ENCODE assay signal across 15 mouse cellular contexts in the genomic region with DNA sequence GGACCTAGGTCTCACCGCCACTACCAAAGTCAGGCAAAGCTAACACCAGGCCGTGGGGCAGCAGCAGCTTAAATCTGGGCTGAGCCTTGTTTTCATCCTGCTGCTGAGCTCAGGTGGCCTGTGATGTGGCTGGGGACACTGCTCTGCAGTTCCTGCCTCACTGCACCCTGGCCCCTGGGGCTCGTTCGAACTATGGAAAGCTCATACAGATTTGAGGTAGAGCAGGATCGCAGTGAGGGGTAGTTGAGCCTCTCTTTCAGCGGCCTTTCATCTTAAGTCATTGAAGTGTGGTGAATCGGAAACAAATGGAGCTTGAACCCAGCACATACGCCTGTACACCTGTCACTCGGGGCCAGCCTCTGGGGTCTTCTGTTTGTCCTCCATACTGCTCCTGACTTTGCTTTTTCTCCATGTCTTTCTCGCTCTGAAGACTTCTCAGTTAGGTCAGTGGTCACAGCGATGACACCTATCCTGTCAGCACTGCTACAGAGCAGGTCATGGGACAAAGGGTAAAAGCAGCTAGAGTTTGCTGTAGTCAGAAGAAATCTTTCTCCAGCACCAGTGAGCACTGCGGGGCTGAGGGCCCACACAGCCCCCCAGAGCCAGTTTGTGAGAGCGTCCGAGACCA. TPM values are rescaled to one million over a fixed set of nuclear protein-coding genes. Genes with fewer than 3 reads are reported as not detected.
DNase-seq lines count a peak whose midpoint lies in the region; ATAC-seq and TF ChIP-seq lines count a peak whose summit lies in the region.
"Had no signal": no experiment of that assay in that cellular context is flagged by ENCODE, and none has a peak within 500 bp of the region (broad histone marks: within the 10 kb centered on the region; RNA-seq: fewer than 3 reads in every experiment).

No protein-coding gene starts in this region.

- DNase-seq in hindbrain, postnatal 0 days (ENCODE audit: low spot score), result no peak
- no peak for DNase-seq in liver
- no peak for DNase-seq in stomach, postnatal 0 days (ENCODE audit: low spot score)
- DNase-seq in embryonic facial prominence, embryonic 10.5 days (ENCODE audit: low spot score), result no peak
- DNase-seq: adrenal gland, postnatal 14 days; cerebellum, adult 9-11 months; heart, adult 11 months; right cerebral cortex, postnatal 4 days had no signal

- no peak overlapping the region for H3K4me2 ChIP-seq in hindbrain, embryonic 12.5 days (replicated peaks)
- H3K4me2 ChIP-seq in hindbrain, postnatal 0 days (ENCODE audit: low read depth, low read length), result no peak overlapping the region
- H3K4me2 ChIP-seq in liver, embryonic 16.5 days (ENCODE audit: low read depth, low read length), result no peak overlapping the region
- H3K4me2 ChIP-seq in stomach, embryonic 16.5 days (ENCODE audit: low read depth, low read length), result no peak overlapping the region
- H3K4me2 ChIP-seq in stomach, postnatal 0 days (replicated peaks; ENCODE audit: low read depth), result no peak overlapping the region
- no peak overlapping the region for H3K4me2 ChIP-seq in hindbrain, embryonic 16.5 days (ENCODE audit: low read length)
- H3K4me2 ChIP-seq: heart, embryonic 15.5 days; liver, embryonic 11.5 days had no signal

- H3K9ac ChIP-seq in hindbrain, embryonic 12.5 days, result no peak overlapping the region
- no peak overlapping the region for H3K9ac ChIP-seq in hindbrain, postnatal 0 days (replicated peaks; ENCODE audit: low read length)
- H3K9ac ChIP-seq in liver, embryonic 16.5 days (ENCODE audit: low read depth, low read length), result no peak overlapping the region
- no peak overlapping the region for H3K9ac ChIP-seq in stomach, embryonic 16.5 days (ENCODE audit: low read length)
- H3K9ac ChIP-seq in stomach, postnatal 0 days (ENCODE audit: low read length), result no peak overlapping the region
- no peak overlapping the region for H3K9ac ChIP-seq in hindbrain, embryonic 16.5 days (ENCODE audit: low read depth, low read length)
- H3K9ac ChIP-seq: heart, embryonic 15.5 days had no signal

- TF ChIP-seq EP300 in stomach, postnatal 0 days (optimal IDR thresholded peaks at IDR 0.05), result no peak

- WGBS in hindbrain, embryonic 12.5 days, result 57% methylated on average over 14 of the region's 14 CpGs
- 55% methylated on average over 14 of the region's 14 CpGs for WGBS in hindbrain, postnatal 0 days
- 83% methylated on average over 14 of the region's 14 CpGs for WGBS in liver, embryonic 16.5 days (ENCODE audit: insufficient replicate concordance)
- 79% methylated on average over 14 of the region's 14 CpGs for WGBS in stomach, embryonic 16.5 days
- whole genome bisulfite sequencing in stomach, postnatal 0 days, result 79% methylated on average over 14 of the region's 14 CpGs
- 54% methylated on average over 14 of the region's 14 CpGs for WGBS in hindbrain, embryonic 16.5 days
- 72% methylated on average over 14 of the region's 14 CpGs for WGBS in embryonic facial prominence, embryonic 10.5 days

- H3K4me1 ChIP-seq in hindbrain, embryonic 12.5 days, result peaks cover 12% of the 10 kb centered on the region
- peaks cover 8% of the 10 kb centered on the region; the same call in 1 of the 2 replicates for H3K4me1 ChIP-seq in hindbrain, postnatal 0 days (ENCODE audit: insufficient read depth, low read length)
- no peaks in the 10 kb centered on the region; the same call in 1 of the 2 replicates for H3K4me1 ChIP-seq in liver, embryonic 16.5 days (ENCODE audit: control insufficient read depth, low read depth, low read length)
- H3K4me1 ChIP-seq in stomach, embryonic 16.5 days (ENCODE audit: control insufficient read depth, insufficient read depth, low read length), result 0 out of 2 replicates have a peak, but pooled peaks cover 2% of the 10 kb centered on the region
- H3K4me1 ChIP-seq in stomach, postnatal 0 days (replicated peaks; ENCODE audit: control insufficient read depth, insufficient read depth), result no peaks in the 10 kb centered on the region
- H3K4me1 ChIP-seq in hindbrain, embryonic 16.5 days (ENCODE audit: control insufficient read depth, insufficient read depth, low read depth, low read length), result peaks cover 21% of the 10 kb centered on the region
- peaks cover 20% of the 10 kb centered on the region for H3K4me1 ChIP-seq in embryonic facial prominence, embryonic 10.5 days

- H3K36me3 ChIP-seq in hindbrain, embryonic 12.5 days, result peaks cover 30% of the 10 kb centered on the region
- peaks cover 7% of the 10 kb centered on the region; the same call in 1 of the 2 replicates for H3K36me3 ChIP-seq in hindbrain, postnatal 0 days (ENCODE audit: insufficient read depth, low read length)
- H3K36me3 ChIP-seq in liver, embryonic 16.5 days (ENCODE audit: control insufficient read depth, insufficient read depth), result peaks cover 13% of the 10 kb centered on the region
- no peaks in the 10 kb centered on the region for H3K36me3 ChIP-seq in stomach, embryonic 16.5 days (ENCODE audit: control insufficient read depth, insufficient read depth, low read length)
- H3K36me3 ChIP-seq in stomach, postnatal 0 days (ENCODE audit: control insufficient read depth, insufficient read depth, low read length), result peaks cover 5% of the 10 kb centered on the region; the same call in 1 of the 2 replicates
- peaks cover 13% of the 10 kb centered on the region for H3K36me3 ChIP-seq in hindbrain, embryonic 16.5 days (ENCODE audit: control insufficient read depth, insufficient read depth, low read length)
- H3K36me3 ChIP-seq in embryonic facial prominence, embryonic 10.5 days (replicated peaks), result peaks cover 38% of the 10 kb centered on the region

- no peaks in the 10 kb centered on the region for H3K9me3 ChIP-seq in hindbrain, embryonic 12.5 days (replicated peaks)
- H3K9me3 ChIP-seq in hindbrain, postnatal 0 days (ENCODE audit: low read length), result no peaks in the 10 kb centered on the region
- H3K9me3 ChIP-seq in liver, embryonic 16.5 days (replicated peaks; ENCODE audit: control insufficient read depth, low read length), result no peaks in the 10 kb centered on the region
- no peaks in the 10 kb centered on the region for H3K9me3 ChIP-seq in stomach, embryonic 16.5 days (replicated peaks; ENCODE audit: control insufficient read depth, low read length)
- H3K9me3 ChIP-seq in stomach, postnatal 0 days (ENCODE audit: control insufficient read depth, low read length), result no peaks in the 10 kb centered on the region
- no peaks in the 10 kb centered on the region for H3K9me3 ChIP-seq in hindbrain, embryonic 16.5 days (ENCODE audit: control insufficient read depth, low read length)
- no peaks in the 10 kb centered on the region for H3K9me3 ChIP-seq in embryonic facial prominence, embryonic 10.5 days
- H3K9me3 ChIP-seq: heart, embryonic 15.5 days; megakaryocyte, embryonic 14.5 days had no signal

- TF ChIP-seq CTCF in hindbrain, postnatal 0 days (IDR thresholded peaks at IDR 0.05; ENCODE audit: low read depth), result no peak
- no peak for TF ChIP-seq CTCF in stomach, postnatal 0 days (IDR thresholded peaks at IDR 0.05; ENCODE audit: low read depth)

- no peaks in the 10 kb centered on the region for H3K27me3 ChIP-seq in hindbrain, embryonic 12.5 days
- H3K27me3 ChIP-seq in hindbrain, postnatal 0 days (ENCODE audit: insufficient read depth, low read length), result no peaks in the 10 kb centered on the region
- no peaks in the 10 kb centered on the region for H3K27me3 ChIP-seq in liver, embryonic 16.5 days (ENCODE audit: control insufficient read depth, insufficient read depth, low read depth, low read length)
- H3K27me3 ChIP-seq in stomach, embryonic 16.5 days (ENCODE audit: control insufficient read depth, insufficient read depth, low read length), result no peaks in the 10 kb centered on the region
- H3K27me3 ChIP-seq in stomach, postnatal 0 days (ENCODE audit: control insufficient read depth, insufficient read depth, low read length), result no peaks in the 10 kb centered on the region
- H3K27me3 ChIP-seq in hindbrain, embryonic 16.5 days (replicated peaks; ENCODE audit: control insufficient read depth, insufficient read depth, low read length), result no peaks in the 10 kb centered on the region
- no peaks in the 10 kb centered on the region for H3K27me3 ChIP-seq in embryonic facial prominence, embryonic 10.5 days (replicated peaks; ENCODE audit: low read depth, poor library complexity, severe bottlenecking)
- H3K27me3 ChIP-seq: heart, embryonic 15.5 days; megakaryocyte, embryonic 14.5 days had no signal

- no peak for ATAC-seq in hindbrain, embryonic 12.5 days (ENCODE audit: low FRiP score)
- no peak for ATAC-seq in hindbrain, postnatal 0 days
- 0 out of 2 replicates have a peak, but pooled peaks have one; percentile 21 for ATAC-seq in liver, embryonic 16.5 days (ENCODE audit: low read depth)
- no peak for ATAC-seq in stomach, embryonic 16.5 days (ENCODE audit: insufficient read depth, low FRiP score)
- ATAC-seq in stomach, postnatal 0 days (ENCODE audit: low FRiP score, low TSS enrichment), result no peak
- ATAC-seq in hindbrain, embryonic 16.5 days, result 0 out of 2 replicates have a peak, but pooled peaks have one; percentile 38

- H3K27ac ChIP-seq in hindbrain, embryonic 12.5 days, result peak overlapping the region; percentile 45; the same call in 1 of the 2 replicates
- H3K27ac ChIP-seq in hindbrain, postnatal 0 days, result no peak overlapping the region
- no peak overlapping the region for H3K27ac ChIP-seq in liver, embryonic 16.5 days (ENCODE audit: low read length)
- H3K27ac ChIP-seq in stomach, embryonic 16.5 days (ENCODE audit: low read length), result peak overlapping the region; percentile 2; the same call in 1 of the 2 replicates
- no peak overlapping the region for H3K27ac ChIP-seq in stomach, postnatal 0 days (replicated peaks)
- peak overlapping the region; percentile 47; the same call in 1 of the 2 replicates for H3K27ac ChIP-seq in hindbrain, embryonic 16.5 days (ENCODE audit: low read depth, low read length)
- H3K27ac ChIP-seq in embryonic facial prominence, embryonic 10.5 days (replicated peaks), result no peak overlapping the region
- H3K27ac ChIP-seq: heart, embryonic 15.5 days had no signal

- H3K4me3 ChIP-seq in hindbrain, embryonic 12.5 days, result no peak overlapping the region
- H3K4me3 ChIP-seq in hindbrain, postnatal 0 days (ENCODE audit: low read length), result no peak overlapping the region
- no peak overlapping the region for H3K4me3 ChIP-seq in liver, embryonic 16.5 days (ENCODE audit: low read depth, low read length)
- no peak overlapping the region for H3K4me3 ChIP-seq in stomach, embryonic 16.5 days (replicated peaks; ENCODE audit: low read length)
- H3K4me3 ChIP-seq in stomach, postnatal 0 days (ENCODE audit: low read depth, low read length), result no peak overlapping the region
- no peak overlapping the region for H3K4me3 ChIP-seq in hindbrain, embryonic 16.5 days (ENCODE audit: low read length)
- no peak overlapping the region for H3K4me3 ChIP-seq in embryonic facial prominence, embryonic 10.5 days
- H3K4me3 ChIP-seq: heart, embryonic 15.5 days; megakaryocyte, embryonic 14.5 days had no signal

RNA-seq across cellular contexts. Expression of a gene that starts 20.7 kb away (rescaled TPM):
- polyA plus RNA-seq in hindbrain, embryonic 12.5 days (2016; fragmentation: Nextera tagmentation; extraction: Ambion mirVana), result 14.3 and 17.7 TPM in 2 replicates
- 92.3 and 100 TPM in 2 replicates for total RNA-seq in hindbrain, postnatal 0 days (2014; rRNA removed)
- polyA plus RNA-seq in hindbrain, postnatal 0 days (2015; fragmentation: Nextera tagmentation; extraction: Ambion mirVana), result 23.7 and 23.9 TPM in 2 replicates
- polyA plus RNA-seq in liver, embryonic 16.5 days (2015; fragmentation: Nextera tagmentation; extraction: Ambion mirVana), result 13.1 and 14.4 TPM in 2 replicates
- 13.8 and 15.7 TPM in 2 replicates for polyA plus RNA-seq in stomach, embryonic 16.5 days (2015; fragmentation: Nextera tagmentation; extraction: Ambion mirVana)
- polyA plus RNA-seq in stomach, postnatal 0 days (2015; fragmentation: Nextera tagmentation; extraction: Ambion mirVana), result 24.6 and 27.5 TPM in 2 replicates
- polyA plus RNA-seq in hindbrain, embryonic 16.5 days (2015; fragmentation: Nextera tagmentation; extraction: Ambion mirVana), result 16.3 and 21.4 TPM in 2 replicates
- 8.7 TPM in 2 replicates for polyA plus RNA-seq in embryonic facial prominence, embryonic 10.5 days (2016; fragmentation: Nextera tagmentation; extraction: Ambion mirVana)

Comparison
In these comparisons a context has a peak if more than half of its experiments do, and no peak if none do; other contexts are left out.
1. ATAC-seq: peak in liver, embryonic 16.5 days (single experiment) and hindbrain, embryonic 16.5 days (single experiment); none in hindbrain, embryonic 12.5 days (single experiment), hindbrain, postnatal 0 days (single experiment), stomach, embryonic 16.5 days (single experiment) and stomach, postnatal 0 days (single experiment).
2. H3K27ac ChIP-seq: peak in hindbrain, embryonic 12.5 days (single experiment), stomach, embryonic 16.5 days (single experiment) and hindbrain, embryonic 16.5 days (single experiment); none in hindbrain, postnatal 0 days (single experiment), liver, embryonic 16.5 days (single experiment), stomach, postnatal 0 days (single experiment) and embryonic facial prominence, embryonic 10.5 days (single experiment).